Mouse (Mus musculus) c-Kit-positive CD71-positive TER-119-negative erythroid progenitor cells, embryonic 14.5 days (primary cell): Measurements from ENCODE around the gene Mapkap1.
"Not testable (repeated sequence)": the region's sequence is repeated elsewhere in the genome, so short reads cannot be mapped to it uniquely, and the experiment has no call there.

Source experiments
- DNase-seq: peaks from one replicate; pipeline ENCODE4 v3.0.0-alpha.2; 2013; ENCODE audit warnings: low read depth

Gene Mapkap1

GRCm38 (mm10) chr2:34432887-34433286 lies 26.3 kb downstream of the Mapkap1 start:
- not testable (repeated sequence) for DNase-seq

GRCm38 (mm10) chr2:34436321-34436720 lies 29.8 kb downstream of the Mapkap1 start:
- no peak for DNase-seq

DNA sequence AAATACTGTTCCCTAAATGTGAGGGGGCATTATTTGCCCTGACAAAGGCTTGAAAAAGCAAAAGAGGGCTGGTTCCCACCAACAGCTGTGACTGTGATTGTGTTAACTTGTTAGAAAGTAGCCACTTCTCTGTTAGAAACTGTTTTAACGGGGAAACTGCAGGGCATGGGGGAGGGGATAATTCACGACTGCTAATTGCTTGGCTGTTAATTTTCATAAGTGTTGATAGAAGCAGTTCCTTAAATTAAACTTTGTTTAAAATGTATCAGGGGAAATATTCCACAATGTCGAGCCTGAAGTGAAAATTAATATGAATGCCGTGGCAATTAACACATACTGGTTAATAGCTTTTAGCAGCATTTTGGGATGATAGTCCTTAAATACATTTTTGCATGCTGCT lies 42.2 kb downstream of the Mapkap1 start:
- DNase-seq, result no peak

- DNase-seq, result no peak
These were observed 55.9 kb downstream of the Mapkap1 start for GRCm38 (mm10) chr2:34462490-34462889.

DNA sequence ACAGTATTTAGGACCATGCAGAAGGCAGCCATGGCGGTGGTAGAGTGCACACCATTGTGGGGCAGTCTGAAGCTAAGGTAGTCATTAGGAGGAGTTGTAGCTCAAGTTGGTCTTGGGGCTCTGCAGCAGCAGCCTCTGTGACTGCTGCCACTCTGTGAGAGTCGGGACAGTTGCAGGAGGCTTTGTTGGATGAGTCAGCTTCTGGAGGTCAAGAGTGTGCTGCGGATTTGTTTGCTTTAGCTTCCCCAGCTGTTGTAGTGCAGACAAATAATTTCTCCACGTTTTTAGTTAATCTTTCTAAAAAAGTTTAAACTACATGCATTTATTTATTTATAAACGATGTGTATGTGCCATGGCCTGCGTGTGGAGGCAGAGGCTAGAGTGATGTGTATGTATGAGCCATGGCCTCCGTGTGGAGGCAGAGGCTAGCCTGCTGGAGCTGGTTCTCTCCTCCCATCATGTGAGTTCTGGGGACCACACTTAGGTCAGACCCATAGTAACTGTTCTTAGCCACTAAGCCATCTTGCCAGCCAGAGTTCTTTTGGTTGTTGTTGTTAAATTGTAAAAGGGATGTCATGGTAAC lies 62.1 kb downstream of the Mapkap1 start:
- no peak for DNase-seq

GRCm38 (mm10) chr2:34469324-34469723 lies 62.8 kb downstream of the Mapkap1 start:
- no peak for DNase-seq

DNA sequence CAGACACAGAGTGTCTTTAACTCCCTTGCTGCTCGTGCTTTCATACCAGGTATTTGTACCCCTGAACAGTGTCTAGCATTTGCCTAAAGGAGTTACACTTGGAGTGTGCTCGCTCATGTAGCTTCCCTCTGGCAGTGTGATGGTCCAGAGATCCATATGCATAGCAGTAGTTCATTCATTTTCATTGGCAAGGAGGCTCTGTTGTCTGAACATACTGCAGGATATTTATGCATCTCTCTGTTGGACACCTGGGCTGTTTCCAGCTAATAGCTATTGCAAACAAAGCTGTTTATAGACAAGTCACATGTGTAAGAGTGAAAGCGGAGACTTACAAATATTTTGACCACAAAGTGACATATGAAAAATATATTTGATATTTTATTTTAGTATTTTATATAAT lies 67.2 kb downstream of the Mapkap1 start:
- DNase-seq, result no peak

- no peak for DNase-seq
These were observed 74.8 kb downstream of the Mapkap1 start for GRCm38 (mm10) chr2:34481401-34481800.

DNA sequence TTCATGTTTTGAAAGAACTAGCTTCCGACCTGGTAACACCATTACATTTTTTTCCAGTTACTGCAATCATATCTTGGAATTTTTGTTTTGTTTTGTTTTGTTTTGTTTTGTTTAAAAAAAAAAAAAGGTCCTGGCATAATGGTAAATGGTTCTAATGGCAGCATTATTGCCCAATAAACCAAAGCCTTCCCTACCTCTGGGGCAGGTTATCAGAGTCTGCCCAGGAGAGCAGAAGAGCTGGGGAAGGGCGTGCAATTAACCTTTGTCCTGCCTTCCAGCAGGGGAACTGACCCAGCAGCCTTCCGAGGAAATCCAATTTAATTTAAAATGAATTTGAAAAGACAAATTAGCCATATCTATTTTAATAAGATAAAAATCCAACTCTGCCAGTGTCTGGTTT lies 75.5 kb downstream of the Mapkap1 start:
- DNase-seq, result no peak

DNA sequence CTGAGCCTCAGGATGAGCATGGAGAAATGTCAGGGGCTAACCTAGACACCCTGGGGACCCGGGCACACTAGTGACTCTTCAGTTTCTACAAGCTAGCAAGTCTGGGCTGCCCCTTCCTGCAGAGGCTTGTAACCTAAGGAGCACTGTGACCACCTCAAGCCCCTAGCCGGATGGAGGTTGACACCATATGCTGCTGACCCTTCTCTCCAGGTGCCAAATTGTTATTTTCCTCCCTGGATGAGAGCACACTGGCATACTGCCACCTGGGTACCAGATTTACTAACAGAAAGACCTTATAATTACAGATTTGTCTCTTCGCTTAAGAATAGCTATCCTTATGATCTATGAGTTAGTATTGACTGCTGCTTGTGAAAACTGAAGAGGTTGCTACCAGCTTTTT lies 76.0 kb downstream of the Mapkap1 start:
- DNase-seq, result no peak

DNA sequence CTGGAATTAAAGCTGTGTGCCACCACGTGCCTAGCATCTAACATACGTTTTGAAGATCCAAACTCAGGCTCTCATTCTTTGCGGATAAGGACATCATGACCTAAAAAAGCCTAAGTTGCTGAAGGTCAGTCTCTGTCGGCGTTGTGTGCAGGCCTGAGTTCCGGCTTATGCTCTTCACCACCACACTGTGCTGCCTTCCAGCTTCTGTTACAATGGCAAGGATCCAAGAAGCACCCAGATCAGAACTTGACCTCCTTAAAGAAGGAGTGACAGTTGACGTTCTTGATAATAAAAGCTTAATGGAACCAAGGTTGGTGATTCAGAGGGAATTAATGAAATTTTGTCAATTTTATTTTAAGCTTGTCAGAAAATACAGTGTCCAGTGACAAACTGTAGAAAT lies 80.7 kb downstream of the Mapkap1 start:
- no peak for DNase-seq

- no peak for DNase-seq
These were observed 97.6 kb downstream of the Mapkap1 start for GRCm38 (mm10) chr2:34503975-34504730.

GRCm38 (mm10) chr2:34506162-34506561 lies 99.6 kb downstream of the Mapkap1 start:
- DNase-seq, result not testable (repeated sequence)

- no peak for DNase-seq
These were observed 103.3 kb downstream of the Mapkap1 start for GRCm38 (mm10) chr2:34509856-34510255.

GRCm38 (mm10) chr2:34515263-34515662 lies 108.7 kb downstream of the Mapkap1 start:
- DNase-seq, result no peak

DNA sequence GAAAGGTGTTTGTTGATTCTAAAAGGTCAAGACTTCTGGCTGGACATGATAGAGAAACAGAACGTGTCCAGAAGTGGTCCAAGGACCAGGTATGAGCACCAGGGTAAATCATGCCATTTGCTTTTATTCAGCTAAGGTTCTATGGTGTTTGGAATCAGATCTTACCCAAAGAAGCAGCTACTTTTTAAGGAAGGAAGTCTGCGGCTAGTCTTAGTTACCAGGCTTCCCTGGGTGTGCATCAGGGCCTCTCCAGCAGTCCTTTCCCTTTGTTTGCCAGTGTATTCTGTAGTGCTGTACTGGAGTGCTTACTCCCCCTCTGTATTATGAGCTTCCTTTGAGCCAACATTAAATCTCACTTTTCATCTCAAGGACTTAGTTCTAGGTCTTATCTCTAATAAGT lies 111.5 kb downstream of the Mapkap1 start:
- no peak for DNase-seq

DNA sequence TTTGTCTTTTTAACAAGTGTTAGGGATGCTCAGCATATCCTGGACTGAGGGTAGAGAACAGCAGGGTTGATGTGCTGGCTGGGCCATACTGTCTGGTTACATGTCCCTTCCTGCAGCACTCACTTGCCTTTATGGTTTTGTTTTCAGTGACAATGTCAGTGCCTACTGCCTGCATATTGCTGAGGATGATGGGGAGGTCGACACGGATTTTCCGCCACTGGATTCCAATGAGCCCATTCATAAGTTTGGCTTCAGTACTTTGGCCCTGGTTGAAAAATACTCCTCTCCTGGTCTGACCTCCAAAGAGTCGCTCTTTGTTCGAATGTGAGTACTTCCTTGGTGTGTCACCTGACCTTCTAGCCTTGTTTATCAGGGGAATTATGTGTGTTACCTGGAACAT lies 112.0 kb downstream of the Mapkap1 start:
- DNase-seq, result no peak

- DNase-seq, result peak; percentile 42
These were observed 113.0 kb downstream of the Mapkap1 start for GRCm38 (mm10) chr2:34519525-34519924.

- DNase-seq, result no peak
These were observed 114.8 kb downstream of the Mapkap1 start for GRCm38 (mm10) chr2:34521384-34521783.

GRCm38 (mm10) chr2:34526527-34527371 lies 120.2 kb downstream of the Mapkap1 start:
- DNase-seq, result no peak

DNA sequence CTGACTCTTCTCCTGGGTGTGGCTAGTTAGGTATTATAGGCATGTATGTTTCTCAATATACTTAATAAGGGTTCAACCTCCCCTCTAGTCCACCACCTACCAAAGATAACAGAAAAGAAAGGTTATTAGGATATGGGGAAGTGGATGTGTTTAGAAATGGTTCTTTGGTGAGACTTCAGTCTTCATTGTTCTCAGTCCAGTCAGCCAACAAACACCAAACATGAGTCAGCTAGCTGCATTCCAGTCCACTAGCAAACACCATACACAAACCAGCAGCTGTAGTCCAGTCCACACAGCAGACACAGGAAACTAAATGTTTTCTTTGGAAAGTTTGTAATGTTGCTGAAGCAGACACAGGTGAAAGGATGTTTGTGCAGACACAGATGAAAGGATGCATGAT lies 121.9 kb downstream of the Mapkap1 start:
- no peak for DNase-seq

DNA sequence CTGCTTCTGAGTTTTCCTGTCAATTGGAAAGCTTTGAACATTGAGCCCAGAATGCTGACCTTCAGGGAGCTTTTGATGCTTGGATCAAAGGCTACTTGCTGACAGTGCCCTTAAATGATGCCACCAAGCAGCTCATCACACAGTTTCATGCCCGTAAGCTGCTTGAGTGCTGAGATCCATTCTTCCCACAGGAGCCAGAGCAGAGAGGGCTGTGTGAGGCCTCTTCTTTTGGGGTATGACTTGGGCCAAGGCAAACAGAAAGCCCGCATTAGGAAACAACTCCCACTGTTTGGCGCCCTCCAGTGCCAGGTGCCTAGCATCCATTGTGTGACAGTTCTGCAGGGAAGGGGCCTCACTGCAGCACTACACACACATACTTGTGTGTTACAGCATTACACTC lies 123.5 kb downstream of the Mapkap1 start:
- DNase-seq, result no peak

DNA sequence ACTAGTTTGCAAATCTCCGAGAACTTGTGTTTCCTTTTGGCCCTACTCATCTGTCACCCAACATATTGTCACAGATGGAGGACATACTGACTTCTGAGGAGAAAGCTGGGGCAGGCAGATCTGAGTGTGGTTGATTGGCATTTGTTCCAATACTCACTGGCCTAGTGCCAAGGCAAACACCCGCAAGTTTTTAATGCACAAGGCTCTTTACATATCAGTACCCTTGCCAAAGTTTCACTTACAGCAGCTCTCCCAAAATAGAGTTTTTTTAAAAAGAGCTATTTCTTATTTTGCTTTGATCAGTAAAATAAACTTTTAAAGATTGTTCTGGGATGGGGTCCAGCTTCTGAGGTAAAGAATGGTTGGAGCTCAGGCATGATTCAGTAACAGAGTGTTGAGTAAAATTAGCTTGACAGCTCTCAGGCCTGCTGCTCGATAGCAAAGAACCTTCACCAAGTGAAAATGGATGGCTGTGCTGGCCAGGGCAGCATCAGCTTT lies 125.3 kb downstream of the Mapkap1 start:
- DNase-seq, result no peak
